Mouse (Mus musculus) thymus, adult 2 months (tissue): ENCODE measurements around the gene Tubg1.
A peak's percentile ranks its signal among the peaks of the same experiment; 100 is the strongest.

ENCODE experiments used
- CTCF ChIP-seq: fragments of 200-500 bp; IDR thresholded peaks from 2 replicates; pipeline ENCODE4 v1.5.1; 2012; ENCODE audit warnings: mild to moderate bottlenecking, control low read depth, low read length, moderate library complexity, borderline replicate concordance; ENCODE audit not compliant: control insufficient read depth, poor library complexity, insufficient read depth; ENCODE audit errors: extremely low read depth
- POLR2A ChIP-seq: fragments of 200-500 bp; IDR thresholded peaks from 2 replicates; pipeline ENCODE4 v1.6.1; 2012; ENCODE audit warnings: mild to moderate bottlenecking, low read length, control low read depth, moderate library complexity; ENCODE audit not compliant: control insufficient read depth, poor library complexity, insufficient read depth; ENCODE audit errors: extremely low read depth

DNA sequence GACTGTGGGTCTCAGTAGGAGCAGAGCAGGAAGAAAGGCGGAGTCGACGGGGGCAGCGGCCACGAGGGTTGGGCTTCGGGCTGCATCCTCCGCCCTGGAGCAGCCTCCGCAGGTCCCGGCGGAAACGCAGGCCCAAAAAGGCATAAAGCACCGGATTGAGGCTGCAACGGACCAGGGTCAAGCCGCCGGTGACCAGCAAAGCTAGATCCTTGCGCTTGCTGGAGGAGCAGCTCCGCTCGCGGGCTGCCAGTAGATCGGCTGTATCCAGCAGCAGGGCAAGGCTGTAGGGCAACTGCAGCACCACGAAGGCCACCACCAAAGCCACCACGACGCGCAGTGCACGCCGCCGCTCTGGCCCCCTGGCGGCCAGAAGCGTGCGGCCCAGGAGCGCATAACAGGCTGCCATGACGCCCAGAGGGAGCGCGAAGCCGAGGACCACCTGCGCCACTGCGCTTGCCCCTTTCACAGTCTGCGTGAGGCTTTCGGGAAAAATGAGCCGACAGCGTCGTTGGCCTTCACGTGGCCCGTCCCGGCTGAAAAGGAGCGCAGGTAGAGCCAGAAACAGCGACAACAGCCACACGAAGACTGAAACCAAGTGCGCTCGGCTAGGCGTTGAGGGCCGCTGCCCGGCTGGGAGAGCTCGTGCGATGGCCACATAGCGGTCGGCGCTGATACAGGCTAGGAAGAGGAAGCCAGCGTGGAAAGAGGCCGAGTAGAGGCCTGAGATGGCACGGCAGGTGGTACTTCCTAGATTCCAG lies 54.1 kb downstream of the Tubg1 start:
- no peak for TF ChIP-seq POLR2A
- TF ChIP-seq CTCF, result peak; percentile 99
